Mouse (Mus musculus) WW6 (cell line): Measurements from ENCODE around the gene Ccdc81.

Experiments used
- DNase-seq: peaks from one replicate; pipeline ENCODE4 v3.0.0-alpha.2; 2013; ENCODE audit warnings: low read depth, low spot score

Gene Ccdc81

GRCm38 (mm10) chr7:89903442-89904343 is at the start of gene Ccdc81:
Ccdc81 (minus strand) TSS chr7:89903629.
- DNase-seq = peak; percentile 24

GRCm38 (mm10) chr7:89949403-89949802 is 46.0 kb upstream of the Ccdc81 start:
- DNase-seq = no peak

- DNase-seq = no peak
These were observed 44.6 kb upstream of the Ccdc81 start for GRCm38 (mm10) chr7:89948026-89948425.

- peak; percentile 94 for DNase-seq
These were observed 37.4 kb upstream of the Ccdc81 start, which contains the start of gene Hikeshi for GRCm38 (mm10) chr7:89940571-89941463. Hikeshi (minus strand) TSS chr7:89941204.

- DNase-seq = no peak
These were observed 36.3 kb upstream of the Ccdc81 start for GRCm38 (mm10) chr7:89939497-89940353.

- DNase-seq = no peak
These were observed 20.2 kb upstream of the Ccdc81 start for GRCm38 (mm10) chr7:89923441-89924180.

GRCm38 (mm10) chr7:89917776-89918175 is 14.3 kb upstream of the Ccdc81 start:
- DNase-seq = no peak

- no peak for DNase-seq
These were observed 13.3 kb upstream of the Ccdc81 start for GRCm38 (mm10) chr7:89916711-89917110.

- DNase-seq = no peak
These were observed 10.2 kb upstream of the Ccdc81 start for GRCm38 (mm10) chr7:89913432-89914158.

GRCm38 (mm10) chr7:89912356-89912755 is 8.9 kb upstream of the Ccdc81 start:
- DNase-seq = no peak

GRCm38 (mm10) chr7:89909711-89910110 is 6.3 kb upstream of the Ccdc81 start:
- DNase-seq = no peak

GRCm38 (mm10) chr7:89908899-89909621 is 5.6 kb upstream of the Ccdc81 start:
- no peak for DNase-seq

- no peak for DNase-seq
These were observed 5.0 kb upstream of the Ccdc81 start for GRCm38 (mm10) chr7:89908421-89908820.

- DNase-seq = peak; percentile 47
These were observed 4.5 kb upstream of the Ccdc81 start for GRCm38 (mm10) chr7:89907950-89908349.

GRCm38 (mm10) chr7:89903007-89903406 is 422 bp downstream of the Ccdc81 start:
- no peak for DNase-seq

- DNase-seq = no peak
These were observed 11.6 kb downstream of the Ccdc81 start for GRCm38 (mm10) chr7:89891856-89892255.

- no peak for DNase-seq
These were observed 12.0 kb downstream of the Ccdc81 start for GRCm38 (mm10) chr7:89891412-89891811.

- DNase-seq = no peak
These were observed 18.9 kb downstream of the Ccdc81 start for GRCm38 (mm10) chr7:89884551-89884950.

- DNase-seq = no peak
These were observed 23.7 kb downstream of the Ccdc81 start for GRCm38 (mm10) chr7:89879686-89880085.
